Mouse (Mus musculus) gastrocnemius, postnatal 25 days (tissue): ENCODE measurements around the gene Acin1. TPM values are rescaled to one million over a fixed set of nuclear protein-coding genes. Genes with fewer than 3 reads are reported as not detected.

Experiments used
- DNase-seq: peaks from one replicate; pipeline ENCODE4 v3.0.0; 2022
- microRNA-seq, 2 experiments: library from miRNA; unstranded; fragments of <30 nt; microRNA quantifications; one replicate each; pipeline ENCODE4 v1.2.0; 2021; ENCODE audit warnings: borderline replicate concordance in 2 of 2
- total RNA-seq, 2 experiments: library from RNA; stranded (reverse); gene quantifications; 1 replicate in 1 of 2; 2 replicates in 1 of 2; pipeline ENCODE4 v1.2.3; 2021

Gene Acin1
- total RNA-seq, 2 experiments from 2014 or later, result 61.2 to 78.1 TPM

DNA sequence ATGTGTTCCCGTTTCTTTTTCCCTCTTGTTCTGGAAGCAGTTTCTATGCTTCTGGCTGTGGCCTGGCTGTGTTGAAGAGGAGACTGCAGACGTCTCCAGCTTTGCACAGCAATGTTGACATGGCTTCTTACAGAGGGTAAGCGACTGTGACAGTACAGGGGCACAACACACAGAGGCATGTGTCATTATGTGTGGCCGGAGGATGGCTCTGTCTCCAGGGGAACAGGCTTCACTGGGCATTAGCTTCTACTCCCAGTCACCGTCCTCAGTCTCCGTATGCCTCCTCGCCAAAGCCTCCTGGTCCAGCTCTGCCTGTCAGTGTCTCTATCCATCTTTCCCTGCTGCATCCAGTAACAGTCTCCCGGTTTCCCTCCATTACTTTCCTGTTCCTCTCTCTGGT, 79.5 kb downstream of the Acin1 start:
- no peak for DNase-seq

DNA sequence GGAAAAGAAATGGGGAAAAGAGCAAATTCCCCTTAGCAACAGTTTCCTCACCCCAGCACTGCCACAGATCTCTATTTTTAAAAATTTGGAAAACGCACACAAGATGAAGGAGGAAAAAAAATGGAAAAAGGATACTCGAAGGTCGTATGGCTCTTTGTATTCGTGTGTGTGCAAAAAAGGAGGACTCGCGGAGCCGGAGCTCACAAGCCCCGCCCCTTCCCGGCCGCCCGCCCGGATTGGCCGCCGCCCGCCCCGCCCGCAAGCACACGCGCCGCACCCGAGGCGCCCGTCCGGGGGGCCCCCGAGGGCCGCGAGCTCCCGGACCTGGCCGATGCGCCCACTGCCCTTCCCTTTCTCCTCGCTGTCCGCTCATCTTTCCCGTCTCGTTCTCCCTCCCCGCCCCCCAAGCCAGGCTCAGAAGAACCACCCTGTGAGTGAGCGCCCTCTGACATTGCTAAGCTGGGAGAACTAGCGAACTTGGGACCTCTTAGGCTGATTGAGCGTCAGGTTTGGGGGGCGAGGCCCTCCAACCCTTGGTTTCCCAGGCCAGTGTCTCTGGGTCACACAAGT, 80.9 kb downstream of the Acin1 start, which contains the start of gene 4931414P19Rik:
Gene 4931414P19Rik, minus strand, starts transcription at position 242 of the 570 bp plus-strand sequence.
- peak; percentile 85 for DNase-seq

- DNase-seq, result no peak
Measured at GRCm38 (mm10) chr14:54603686-54604085, 83.0 kb downstream of the Acin1 start.

DNA sequence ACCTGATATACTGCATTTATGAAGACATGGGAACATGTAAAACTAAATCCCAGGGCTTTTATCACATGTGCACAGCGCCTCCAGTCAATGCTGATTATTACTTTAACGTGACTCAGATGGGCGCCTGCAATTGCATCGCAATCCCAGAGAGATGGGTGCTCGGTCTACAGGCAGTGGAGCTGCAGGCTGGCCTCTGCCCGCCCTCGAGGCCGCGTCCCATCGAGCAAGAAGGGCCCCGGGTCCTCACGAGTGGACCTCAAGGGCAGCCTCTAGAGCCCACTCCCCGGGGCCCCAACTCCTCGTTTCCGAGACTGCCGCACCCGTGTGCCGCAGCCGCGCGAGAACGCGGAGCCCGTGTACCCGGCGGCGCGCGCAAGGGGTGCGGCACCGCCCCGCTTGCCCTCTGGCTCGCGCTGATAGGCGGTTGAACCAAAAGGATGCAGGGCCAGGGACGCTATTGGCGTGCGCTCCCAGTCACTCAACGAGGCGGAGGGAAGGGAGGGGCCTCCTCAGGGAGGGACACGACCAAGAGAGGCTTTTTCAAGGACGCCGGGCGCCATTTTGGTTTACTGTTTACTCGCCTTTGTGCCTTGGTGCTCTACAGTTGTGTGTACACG, 83.6 kb downstream of the Acin1 start:
- DNase-seq, result peak; percentile 96

- no peak for DNase-seq
Measured at GRCm38 (mm10) chr14:54602613-54603012, 84.1 kb downstream of the Acin1 start.

GRCm38 (mm10) chr14:54601601-54602000, 85.1 kb downstream of the Acin1 start:
- DNase-seq, result no peak

DNA sequence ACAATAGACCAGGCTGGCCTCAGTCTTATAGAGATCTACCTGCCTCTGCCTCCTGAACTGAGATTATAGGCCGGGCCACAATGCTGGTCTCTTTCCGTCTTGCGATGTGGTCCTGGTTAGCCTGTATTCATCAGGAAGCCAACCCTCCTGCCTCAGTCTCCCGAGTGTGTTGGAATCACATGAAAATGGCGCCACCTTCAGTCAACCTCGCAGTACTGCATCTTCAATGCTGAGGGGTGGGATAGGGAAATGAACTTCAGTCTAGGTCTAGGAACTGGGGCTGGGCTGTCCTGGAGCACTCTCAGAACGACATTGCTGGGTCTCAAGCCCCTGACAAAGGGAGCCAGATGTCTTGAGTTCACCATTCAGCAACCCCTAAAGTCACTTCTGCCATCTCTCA, 89.6 kb downstream of the Acin1 start:
- no peak for DNase-seq

- DNase-seq, result no peak
Measured at GRCm38 (mm10) chr14:54594631-54595414, 91.9 kb downstream of the Acin1 start.

- no peak for DNase-seq
Measured at GRCm38 (mm10) chr14:54594055-54594454, 92.7 kb downstream of the Acin1 start.

- DNase-seq, result no peak
Measured at GRCm38 (mm10) chr14:54592319-54592934, 94.3 kb downstream of the Acin1 start.

Small RNAs within 50 kb of the gene (microRNA-seq; reads per million reads assigned to microRNA genes)
- 0 reads per million in 2 experiments for gene Mir686
- gene Mir6948, result 0 to 0.26 reads per million in 2 experiments

Other genes starting within 250 kb of the Acin1 start
- 10 to 100 TPM; 26.8 to 38.9 TPM for gene Lrp10, start 222.8 kb downstream of the Acin1 start, total RNA-seq
- not detected for gene Rem2, start 210.8 kb downstream of the Acin1 start, total RNA-seq
- gene Prmt5, start 169.4 kb downstream of the Acin1 start, total RNA-seq, result 10 to 100 TPM; 26.5 to 28.6 TPM
- gene Haus4, start 132.3 kb downstream of the Acin1 start, total RNA-seq, result 1 to 10 TPM; 2.8 to 3.8 TPM
- 1 to 10 TPM; 2.3 to 2.6 TPM for gene Ajuba, start 109.4 kb downstream of the Acin1 start, total RNA-seq
- 1 to 10 TPM; 2.9 to 3.4 TPM for gene 4931414P19Rik, start 80.9 kb downstream of the Acin1 start, total RNA-seq
- 100 to 1,000 TPM; 175 to 184 TPM for gene Psmb5, start 68.9 kb downstream of the Acin1 start, total RNA-seq
- not detected for gene Psmb11, start 65.5 kb downstream of the Acin1 start, total RNA-seq
- gene Gm17606, start 46.0 kb downstream of the Acin1 start, total RNA-seq, result not detected
- gene Cdh24, start 45.6 kb downstream of the Acin1 start, total RNA-seq, result under 1 TPM; 0.28 to 0.38 TPM
- 10 to 100 TPM in 1 of 2 experiments, 1 to 10 TPM in 1; 8.4 to 10.0 TPM for gene 1700123O20Rik, start 715 bp downstream of the Acin1 start, total RNA-seq
- gene Gm29776, start 11.9 kb upstream of the Acin1 start, total RNA-seq, result not detected
- not detected for gene Cebpe, start 25.2 kb upstream of the Acin1 start, total RNA-seq
- 10 to 100 TPM; 12.3 to 13.0 TPM for gene Slc7a8, start 95.0 kb upstream of the Acin1 start, total RNA-seq
- gene Rnf212b, start 127.2 kb upstream of the Acin1 start, total RNA-seq, result 1 to 10 TPM; 1.3 to 2.0 TPM
- gene Homez, start 184.0 kb upstream of the Acin1 start, total RNA-seq, result 1 to 10 TPM; 3.3 to 4.5 TPM
- gene Ppp1r3e, start 190.6 kb upstream of the Acin1 start, total RNA-seq, result 1 to 10 TPM; 3.0 to 3.5 TPM
- gene Bcl2l2, start 196.4 kb upstream of the Acin1 start, total RNA-seq, result 10 to 100 TPM; 21.6 to 24.4 TPM
- gene Gm20521, start 196.5 kb upstream of the Acin1 start, total RNA-seq, result 1 to 10 TPM; 1.3 to 2.3 TPM
- gene Pabpn1, start 205.6 kb upstream of the Acin1 start, total RNA-seq, result 10 to 100 TPM; 47.1 to 52.7 TPM
- 1 to 10 TPM; 2.4 to 2.5 TPM for gene Slc22a17, start 226.2 kb upstream of the Acin1 start, total RNA-seq
- gene Efs, start 239.2 kb upstream of the Acin1 start, total RNA-seq, result 1 to 10 TPM; 2.6 to 3.7 TPM
- gene Il25, start 245.8 kb upstream of the Acin1 start, total RNA-seq, result not detected
- under 1 TPM; 0.51 to 0.70 TPM for gene Cmtm5, start 249.3 kb upstream of the Acin1 start, total RNA-seq